Mouse (Mus musculus): Measurements from ENCODE around the gene Ctf1. TPM values are rescaled to one million over a fixed set of nuclear protein-coding genes. Genes with fewer than 3 reads are reported as not detected.

Gene Ctf1
- total and polyA plus RNA-seq, 3 experiments: 2.8 to 7.2 TPM; not detected in 1

DNA sequence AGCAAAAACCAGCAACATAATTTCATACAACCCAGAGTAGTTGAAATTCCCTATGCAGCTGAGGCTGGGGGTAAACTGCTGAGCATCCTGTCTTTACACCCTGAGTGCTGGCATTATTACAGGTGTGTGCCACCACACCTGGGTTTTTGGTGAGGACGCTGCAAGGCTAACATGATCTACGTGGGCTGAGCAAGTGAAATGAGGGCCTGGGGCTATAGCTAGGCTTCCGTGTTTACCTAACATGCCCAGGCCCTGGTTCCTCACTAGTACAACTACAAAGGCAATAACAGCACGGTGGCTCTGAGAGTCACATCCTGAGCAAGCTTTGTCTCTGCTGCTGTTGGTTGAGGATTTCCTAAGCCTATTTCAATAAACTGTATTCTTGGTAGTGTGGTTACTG lies 34.9 kb upstream of the Ctf1 start (continued):
- TF ChIP-seq ELF1 (IDR thresholded peaks at IDR 0.05; ENCODE audit: low read depth, low read length): no peak
- no peak for TF ChIP-seq CHD2 (IDR thresholded peaks at IDR 0.05; ENCODE audit: low read length)

DNA sequence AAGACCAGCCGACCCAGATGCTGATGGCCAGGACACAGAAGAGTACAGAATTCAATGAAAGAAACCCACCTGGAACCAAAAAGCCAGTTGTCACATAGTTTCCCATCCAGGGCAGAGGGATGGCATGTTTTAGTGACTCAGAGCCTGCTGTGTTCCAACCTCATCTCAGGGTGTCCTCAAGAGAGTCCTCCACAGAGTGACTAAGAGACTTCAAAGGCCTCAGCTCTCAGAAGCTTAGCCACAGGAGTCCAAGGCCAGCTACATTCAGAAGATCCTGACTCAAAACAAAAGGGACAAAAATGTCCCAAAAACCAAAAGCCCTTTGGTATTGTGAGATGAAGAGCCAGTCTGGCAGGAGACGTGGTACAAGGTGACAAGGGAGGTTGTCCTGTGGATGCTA lies 33.7 kb upstream of the Ctf1 start:
- Histone ChIP-seq H3K36me3 (ENCODE audit: control insufficient read depth in 1 of 2, insufficient read depth in 2 of 2, low read length in 2 of 2) (peaks cover 0 to 2% of the 10 kb centered on the region in 2 experiments; a peak in 1 of 4 replicates), H3K4me1 (ENCODE audit: control insufficient read depth in 1 of 2, insufficient read depth in 2 of 2, low read length in 2 of 2) (peaks cover 0 to 2% of the 10 kb centered on the region in 2 experiments; a peak in 1 of 4 replicates), H3K27ac (ENCODE audit: control insufficient read depth, low read depth, low read length) (no peak overlapping the region), H3K4me3 (ENCODE audit: control insufficient read depth in 1 of 2, insufficient read depth in 1 of 2, low read depth in 2 of 2, low read length in 2 of 2) (no peak overlapping the region), H3K27me3 (ENCODE audit: control insufficient read depth in 1 of 2, insufficient read depth in 2 of 2, low read length in 2 of 2) (no peaks in the 10 kb centered on the region), H3K9me3 (replicated peaks; ENCODE audit: insufficient read depth, low read length) (no peaks in the 10 kb centered on the region), H3K79me2 (ENCODE audit: control insufficient read depth, insufficient read depth, low read length, poor library complexity) (no peaks in the 10 kb centered on the region), H3K9ac (ENCODE audit: control insufficient read depth, low read depth, low read length, poor library complexity, severe bottlenecking) (no peak overlapping the region)
- TF ChIP-seq MAFK (IDR thresholded peaks at IDR 0.05; ENCODE audit: borderline replicate concordance, low read depth, low read length): no peak
- no peak for TF ChIP-seq POLR2AphosphoS2 (IDR thresholded peaks at IDR 0.05; ENCODE audit: low read length)
- TF ChIP-seq ETS1 (IDR thresholded peaks at IDR 0.05; ENCODE audit: low read depth, low read length): no peak
- no peak for TF ChIP-seq ZNF384 (IDR thresholded peaks at IDR 0.05; ENCODE audit: low read depth, low read length)
- no peak for TF ChIP-seq RAD21 (IDR thresholded peaks at IDR 0.05; ENCODE audit: low read depth, low read length)
- no peak for TF ChIP-seq ZMIZ1 (IDR thresholded peaks at IDR 0.05; ENCODE audit: low read depth, low read length)
- no peak for TF ChIP-seq UBTF (IDR thresholded peaks at IDR 0.05; ENCODE audit: borderline replicate concordance, insufficient read depth, low read depth, low read length)
- TF ChIP-seq TAL1 (IDR thresholded peaks at IDR 0.05; ENCODE audit: low read length): no peak
- no peak for TF ChIP-seq JUND (IDR thresholded peaks at IDR 0.05; ENCODE audit: low read depth, low read length)
- no peak for TF ChIP-seq ZKSCAN1 (IDR thresholded peaks at IDR 0.05; ENCODE audit: low read depth, low read length)
- DNase-seq (ENCODE audit: low read depth, low spot score): no peak

DNA sequence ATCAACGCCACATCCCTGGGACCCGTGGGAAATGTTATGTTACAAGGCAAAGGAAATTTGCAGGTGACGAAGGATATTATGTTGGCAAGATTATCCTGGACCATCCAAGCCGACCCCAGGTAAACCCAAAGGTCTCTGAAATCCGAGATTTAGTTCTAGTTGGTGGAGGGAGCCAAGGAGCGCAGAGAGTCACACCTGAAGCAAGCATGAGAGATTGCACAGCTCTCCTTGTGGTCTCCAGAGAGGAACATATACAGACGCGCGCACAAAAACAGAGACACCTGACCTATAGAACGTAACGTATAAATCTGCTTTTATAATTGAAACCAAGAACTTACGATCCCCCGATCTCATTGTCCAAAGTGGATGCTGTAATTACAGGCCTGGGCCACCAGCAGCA lies 32.0 kb upstream of the Ctf1 start:
- H3K4me1 ChIP-seq (ENCODE audit: control insufficient read depth in 1 of 2, insufficient read depth in 2 of 2, low read length in 2 of 2): peaks cover 0 to 2% of the 10 kb centered on the region in 2 experiments; a peak in 2 of 4 replicates
- H3K4me3 ChIP-seq (ENCODE audit: control insufficient read depth in 1 of 2, insufficient read depth in 1 of 2, low read depth in 2 of 2, low read length in 2 of 2): no peak overlapping the region
- H3K79me2 ChIP-seq (ENCODE audit: control insufficient read depth, insufficient read depth, low read length, poor library complexity): no peaks in the 10 kb centered on the region
- no peaks in the 10 kb centered on the region for H3K9me3 ChIP-seq (replicated peaks; ENCODE audit: insufficient read depth, low read length)
- no peak for DNase-seq (ENCODE audit: low read depth, low spot score)
- peaks cover 0 to 2% of the 10 kb centered on the region in 2 experiments; a peak in 1 of 4 replicates for H3K36me3 ChIP-seq (ENCODE audit: control insufficient read depth in 1 of 2, insufficient read depth in 2 of 2, low read length in 2 of 2)
- no peak for TF ChIP-seq SIN3A (IDR thresholded peaks at IDR 0.05; ENCODE audit: low read length)
- TF ChIP-seq ZMIZ1 (IDR thresholded peaks at IDR 0.05; ENCODE audit: low read depth, low read length): no peak
- TF ChIP-seq POLR2AphosphoS2 (IDR thresholded peaks at IDR 0.05; ENCODE audit: low read length): no peak
- TF ChIP-seq CTCF (IDR thresholded peaks at IDR 0.05 in 2 of 3, conservative IDR thresholded peaks at IDR 0.05 in 1 of 3; ENCODE audit: control insufficient read depth in 1 of 3, insufficient read depth in 1 of 3, low read depth in 2 of 3, low read length in 3 of 3, poor library complexity in 1 of 3, severe bottlenecking in 1 of 3): no peak
- TF ChIP-seq MAZ (IDR thresholded peaks at IDR 0.05; ENCODE audit: low read depth, low read length): no peak
- no peak for TF ChIP-seq MYC (IDR thresholded peaks at IDR 0.05; ENCODE audit: low read depth, low read length)
- no peak for TF ChIP-seq MAX (IDR thresholded peaks at IDR 0.05; ENCODE audit: low read length)
- TF ChIP-seq USF1 (IDR thresholded peaks at IDR 0.05; ENCODE audit: low read depth, low read length): no peak
- no peak for TF ChIP-seq TAL1 (IDR thresholded peaks at IDR 0.05; ENCODE audit: low read length)
- no peak for TF ChIP-seq USF2 (IDR thresholded peaks at IDR 0.05; ENCODE audit: borderline replicate concordance in 1 of 2, insufficient read depth in 1 of 2, low read depth in 1 of 2, low read length in 2 of 2)
- H3K27me3 ChIP-seq (ENCODE audit: control insufficient read depth in 1 of 2, insufficient read depth in 2 of 2, low read length in 2 of 2): no peaks in the 10 kb centered on the region
- no peak overlapping the region for H3K27ac ChIP-seq (ENCODE audit: control insufficient read depth, low read depth, low read length)
- no peak overlapping the region for H3K9ac ChIP-seq (ENCODE audit: control insufficient read depth, low read depth, low read length, poor library complexity, severe bottlenecking)

All from MEL (cell line).